Mouse (Mus musculus) T-helper 17 cell (primary cell): Measurements from ENCODE around the gene Mxra8.

ENCODE experiments used
- in situ Hi-C, 2 experiments: fragments of 300-600 bp; cut with MboI, MseI; formaldehyde crosslinking; loops; 1 replicate in 1 of 2; 2 replicates in 1 of 2; pipeline ENCODE4 v1.15.1; 2025; ENCODE audit warnings: high pct_unique_total_duplicates in 2 of 2

The Mxra8 gene

GRCm38 (mm10) chr4:155837404-155838010, 2.0 kb upstream of the Mxra8 start:
- in situ Hi-C loops, result no loop called here

- in situ Hi-C loops, result no loop called here
These were observed 1.0 kb upstream of the Mxra8 start for GRCm38 (mm10) chr4:155838187-155839153.

- in situ Hi-C loops, result no loop called here
These were observed 859 bp downstream of the Mxra8 start for GRCm38 (mm10) chr4:155840076-155841002.

- in situ Hi-C loops, result no loop called here
These were observed 1.5 kb downstream of the Mxra8 start for GRCm38 (mm10) chr4:155841003-155841454.

- in situ Hi-C loops, result no loop called here
These were observed 2.3 kb downstream of the Mxra8 start for GRCm38 (mm10) chr4:155841651-155842270.

GRCm38 (mm10) chr4:155843231-155843630, 3.8 kb downstream of the Mxra8 start:
- in situ Hi-C loops, result no loop called here

- in situ Hi-C loops, result no loop called here
These were observed 7.5 kb downstream of the Mxra8 start, which contains the start of gene Dvl1 for GRCm38 (mm10) chr4:155846871-155847578. Dvl1 (plus strand) TSS chr4:155847402.

GRCm38 (mm10) chr4:155847591-155848352, 8.3 kb downstream of the Mxra8 start:
- in situ Hi-C loops, result no loop called here

GRCm38 (mm10) chr4:155848434-155849095, 9.1 kb downstream of the Mxra8 start:
- in situ Hi-C loops, result no loop called here

GRCm38 (mm10) chr4:155849391-155849790, 9.9 kb downstream of the Mxra8 start:
- in situ Hi-C loops, result no loop called here

GRCm38 (mm10) chr4:155849792-155850451, 10.4 kb downstream of the Mxra8 start:
- in situ Hi-C loops, result no loop called here

GRCm38 (mm10) chr4:155851368-155851767, 11.9 kb downstream of the Mxra8 start:
- in situ Hi-C loops, result no loop called here

- in situ Hi-C loops, result no loop called here
These were observed 12.5 kb downstream of the Mxra8 start for GRCm38 (mm10) chr4:155851951-155852411.

- in situ Hi-C loops, result no loop called here
These were observed 13.9 kb downstream of the Mxra8 start for GRCm38 (mm10) chr4:155853421-155853820.

GRCm38 (mm10) chr4:155854991-155855390, 15.5 kb downstream of the Mxra8 start:
- in situ Hi-C loops, result no loop called here

GRCm38 (mm10) chr4:155856071-155856470, 16.6 kb downstream of the Mxra8 start:
- in situ Hi-C loops, result no loop called here

GRCm38 (mm10) chr4:155856881-155857280, 17.4 kb downstream of the Mxra8 start:
- in situ Hi-C loops, result no loop called here

- in situ Hi-C loops, result no loop called here
These were observed 19.8 kb downstream of the Mxra8 start for GRCm38 (mm10) chr4:155859318-155859717.
